Mouse (Mus musculus) lung, postnatal 25 days (tissue): ENCODE measurements around the gene Lgmn.
A peak's percentile ranks its signal among the peaks of the same experiment; 100 is the strongest.

ENCODE experiments used
- DNase-seq: peaks from one replicate; pipeline ENCODE4 v3.0.0; 2022; ENCODE audit warnings: low spot score

Gene Lgmn

GRCm38 (mm10) chr12:102346507-102346906 lies 93.1 kb downstream of the Lgmn start:
- DNase-seq = peak; percentile 66

GRCm38 (mm10) chr12:102345031-102345815 lies 94.4 kb downstream of the Lgmn start:
- no peak for DNase-seq
